Mouse (Mus musculus) heart, postnatal 10 days (tissue): ENCODE results near the gene Phb2. TPM values are rescaled to one million over a fixed set of nuclear protein-coding genes. Genes with fewer than 3 reads are reported as not detected.

ENCODE experiments used
- DNase-seq, 2 experiments: peaks; one replicate each; pipeline ENCODE4 v3.0.0; 2021
- intact Hi-C: fragments of 180-260 bp; cut with DNase I; formaldehyde crosslinking; loops from one replicate; pipeline ENCODE4 v1.15.1; 2025
- total RNA-seq, 2 experiments: library from RNA; stranded (reverse); gene quantifications; 2 replicates each; pipeline ENCODE4 v1.2.3; 2021

Phb2 gene
- total RNA-seq, 2 experiments from 2014 or later, result 394 to 399 TPM

- intact Hi-C loops, result no loop called here
- no peak for DNase-seq
Observed at GRCm38 (mm10) chr6:124717968-124718367, 5.8 kb downstream of the Phb2 start.

GRCm38 (mm10) chr6:124718703-124719102, 6.6 kb downstream of the Phb2 start:
- DNase-seq, result no peak
- intact Hi-C loops, result no loop called here

- intact Hi-C loops, result no loop called here
- DNase-seq, result peak; percentile 53 to 62
Observed at GRCm38 (mm10) chr6:124719354-124719978, 7.3 kb downstream of the Phb2 start.

GRCm38 (mm10) chr6:124720904-124721303, 8.8 kb downstream of the Phb2 start:
- intact Hi-C loops, result no loop called here
- no peak for DNase-seq

- intact Hi-C loops, result no loop called here
- peak; percentile 67 to 73 for DNase-seq
Observed at GRCm38 (mm10) chr6:124722876-124723473, 10.8 kb downstream of the Phb2 start.

GRCm38 (mm10) chr6:124723541-124723940, 11.4 kb downstream of the Phb2 start:
- intact Hi-C loops, result no loop called here

GRCm38 (mm10) chr6:124724472-124724871, 12.3 kb downstream of the Phb2 start:
- DNase-seq, result no peak
- intact Hi-C loops, result no loop called here

More at GRCm38 (mm10) chr6:124723541-124723940, 11.4 kb downstream of the Phb2 start:
- no peak for DNase-seq

- no peak for DNase-seq
- intact Hi-C loops, result no loop called here
Observed at GRCm38 (mm10) chr6:124728621-124729020, 16.5 kb downstream of the Phb2 start.

GRCm38 (mm10) chr6:124729850-124730705, 17.9 kb downstream of the Phb2 start:
- intact Hi-C loops, result no loop called here
- DNase-seq, result no peak

- DNase-seq, result no peak
- intact Hi-C loops, result no loop called here
Observed at GRCm38 (mm10) chr6:124731038-124731437, 18.9 kb downstream of the Phb2 start.

- DNase-seq, result peak in 1 of 2 experiments; percentile 48
- intact Hi-C loops, result no loop called here
Observed at GRCm38 (mm10) chr6:124732476-124733370, 20.6 kb downstream of the Phb2 start.

- intact Hi-C loops, result no loop called here
Observed at GRCm38 (mm10) chr6:124734417-124734816, 22.3 kb downstream of the Phb2 start.

GRCm38 (mm10) chr6:124737040-124737439, 24.9 kb downstream of the Phb2 start:
- no peak for DNase-seq
- intact Hi-C loops, result loop anchor here (5.0 kb wide), 1 partner anchor 35 kb away; no protein-coding TSS in a partner anchor

More at GRCm38 (mm10) chr6:124734417-124734816, 22.3 kb downstream of the Phb2 start:
- DNase-seq, result no peak

GRCm38 (mm10) chr6:124738511-124739023, 26.4 kb downstream of the Phb2 start, which contains the start of gene Ptpn6:
TSS of gene Ptpn6 (minus strand) at chr6:124738714.
- intact Hi-C loops, result loop anchor here (5.0 kb wide), 1 partner anchor 36 kb away; no protein-coding TSS in a partner anchor
- DNase-seq, result no peak

GRCm38 (mm10) chr6:124739231-124739796, 27.2 kb downstream of the Phb2 start:
- no peak for DNase-seq
- intact Hi-C loops, result loop anchor here (5.0 kb wide), 1 partner anchor 37 kb away; no protein-coding TSS in a partner anchor

GRCm38 (mm10) chr6:124740211-124740887, 28.2 kb downstream of the Phb2 start:
- intact Hi-C loops, result loop anchor here (2.0 to 5.0 kb wide), 3 partner anchors 18 to 98 kb away; partner anchors contain the start of gene Lpcat3
- no peak for DNase-seq

- intact Hi-C loops, result loop anchor here (1.0 to 5.0 kb wide), 4 partner anchors 18 to 99 kb away; partner anchors contain the start of genes Emg1, Lpcat3 and Phb2
- peak; percentile 92 to 93 for DNase-seq
Observed at GRCm38 (mm10) chr6:124740888-124741761, 29.0 kb downstream of the Phb2 start, which contains the start of gene Grcc10. TSS of gene Grcc10 (minus strand) at chr6:124741374.

- intact Hi-C loops, result loop anchor here (1.0 to 5.0 kb wide), 4 partner anchors 17 to 100 kb away; partner anchors contain the start of genes Emg1, Lpcat3 and Phb2
- DNase-seq, result no peak
Observed at GRCm38 (mm10) chr6:124741842-124742241, 29.7 kb downstream of the Phb2 start.
